Mouse (Mus musculus) thymus, adult 18-20 months (tissue): ENCODE results near the gene Isg15.

Experiments used
- DNase-seq, 2 experiments: peaks; one replicate each; pipeline ENCODE4 v3.0.0; 2022; ENCODE audit warnings: mixed read lengths in 2 of 2

Gene Isg15

DNA sequence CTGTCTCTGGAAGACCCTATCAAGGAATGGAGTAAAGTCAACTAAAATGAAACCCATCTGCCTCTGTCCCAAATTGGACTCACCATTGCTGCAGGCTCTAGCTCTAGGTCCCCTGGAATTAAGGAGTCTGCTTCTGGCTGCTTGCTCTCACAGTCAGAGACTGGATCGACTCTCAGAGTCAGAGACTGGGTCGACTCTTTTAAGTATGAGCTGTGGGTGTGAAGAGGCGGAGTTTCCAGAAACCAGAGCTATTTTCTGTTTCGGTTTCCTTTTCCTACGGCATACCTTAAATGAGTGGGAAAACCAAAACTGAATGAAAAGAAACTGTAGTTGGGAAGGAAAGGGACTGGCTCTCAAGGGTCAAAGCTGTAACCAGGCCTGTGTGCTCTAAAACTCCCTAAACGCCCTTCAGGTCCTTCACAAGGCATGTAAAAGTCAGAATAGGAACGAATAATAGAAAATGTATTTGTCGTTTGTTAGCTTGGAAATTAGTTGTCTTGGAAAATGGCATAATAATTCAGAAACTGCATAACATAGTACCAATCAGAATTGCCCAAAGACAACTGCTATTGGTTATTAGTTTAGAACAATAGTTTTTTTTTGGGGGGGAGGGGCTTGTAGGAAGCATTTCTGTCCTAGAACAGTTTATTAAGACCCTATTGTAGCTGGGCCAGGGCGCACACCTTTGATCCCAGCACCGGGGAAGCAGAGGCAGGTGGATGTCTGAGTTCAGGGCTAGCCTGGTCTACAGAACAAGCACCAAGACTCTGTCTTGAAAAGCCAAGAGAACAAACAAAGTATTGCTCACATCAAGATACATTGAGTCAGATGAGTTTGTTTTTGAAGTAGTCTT, at the start of gene Isg15:
Isg15 (minus strand) TSS at position 196 of the 853 bp plus-strand sequence.
- DNase-seq = no peak

DNA sequence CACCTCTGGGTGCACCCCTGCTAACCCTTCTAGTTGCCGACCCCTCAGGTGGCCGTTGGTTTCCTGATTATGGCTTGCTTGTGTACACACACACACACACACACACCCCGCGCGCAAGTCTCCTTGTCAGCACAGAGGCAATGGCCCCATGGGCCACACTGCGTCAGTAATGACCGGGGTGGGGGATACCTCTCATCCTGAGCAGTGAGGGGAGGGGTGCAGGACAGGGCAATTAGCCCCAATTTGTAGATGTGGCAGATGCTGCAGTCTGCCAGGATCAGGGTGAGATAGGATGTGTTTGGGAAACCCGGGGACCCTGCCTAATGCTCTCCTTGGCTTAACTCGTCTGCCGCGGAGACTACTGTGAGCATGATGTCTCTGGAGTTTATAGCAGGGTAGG, 48.9 kb upstream of the Isg15 start:
- DNase-seq = no peak

DNA sequence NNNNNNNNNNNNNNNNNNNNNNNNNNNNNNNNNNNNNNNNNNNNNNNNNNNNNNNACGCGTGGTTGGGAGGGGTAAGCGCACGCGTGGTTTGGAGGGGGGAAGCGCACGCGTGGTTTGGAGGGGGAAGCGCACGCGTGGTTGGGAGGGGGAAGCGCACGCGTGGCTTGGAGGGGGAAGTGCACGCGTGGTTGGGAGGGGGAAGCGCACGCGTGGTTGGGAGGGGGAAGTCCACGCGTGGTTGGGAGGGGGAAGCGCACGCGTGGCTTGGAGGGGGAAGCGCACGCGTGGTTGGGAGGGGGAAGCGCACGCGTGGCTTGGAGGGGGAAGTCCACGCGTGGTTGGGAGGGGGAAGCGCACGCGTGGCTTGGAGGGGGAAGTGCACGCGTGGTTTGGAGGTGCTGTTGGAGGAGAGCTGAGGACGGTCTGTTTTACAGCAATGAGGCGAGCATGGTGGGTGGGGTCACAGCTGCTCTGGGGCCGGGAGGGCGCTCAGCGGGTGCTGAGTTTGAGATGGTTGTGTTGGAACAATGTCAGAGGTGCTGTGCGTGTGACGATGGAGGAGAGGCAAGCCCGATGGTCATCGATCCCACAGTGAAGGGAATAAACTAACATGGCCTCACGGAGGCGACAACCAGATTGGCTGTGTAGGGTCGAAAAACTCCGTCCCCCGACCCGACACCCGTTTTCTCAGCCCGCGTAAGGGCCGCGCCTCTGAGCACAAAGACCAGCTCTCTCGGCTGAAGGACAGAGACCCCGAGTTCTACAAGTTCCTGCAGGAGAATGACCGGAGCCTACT, 36.2 kb upstream of the Isg15 start:
- no peak for DNase-seq

DNA sequence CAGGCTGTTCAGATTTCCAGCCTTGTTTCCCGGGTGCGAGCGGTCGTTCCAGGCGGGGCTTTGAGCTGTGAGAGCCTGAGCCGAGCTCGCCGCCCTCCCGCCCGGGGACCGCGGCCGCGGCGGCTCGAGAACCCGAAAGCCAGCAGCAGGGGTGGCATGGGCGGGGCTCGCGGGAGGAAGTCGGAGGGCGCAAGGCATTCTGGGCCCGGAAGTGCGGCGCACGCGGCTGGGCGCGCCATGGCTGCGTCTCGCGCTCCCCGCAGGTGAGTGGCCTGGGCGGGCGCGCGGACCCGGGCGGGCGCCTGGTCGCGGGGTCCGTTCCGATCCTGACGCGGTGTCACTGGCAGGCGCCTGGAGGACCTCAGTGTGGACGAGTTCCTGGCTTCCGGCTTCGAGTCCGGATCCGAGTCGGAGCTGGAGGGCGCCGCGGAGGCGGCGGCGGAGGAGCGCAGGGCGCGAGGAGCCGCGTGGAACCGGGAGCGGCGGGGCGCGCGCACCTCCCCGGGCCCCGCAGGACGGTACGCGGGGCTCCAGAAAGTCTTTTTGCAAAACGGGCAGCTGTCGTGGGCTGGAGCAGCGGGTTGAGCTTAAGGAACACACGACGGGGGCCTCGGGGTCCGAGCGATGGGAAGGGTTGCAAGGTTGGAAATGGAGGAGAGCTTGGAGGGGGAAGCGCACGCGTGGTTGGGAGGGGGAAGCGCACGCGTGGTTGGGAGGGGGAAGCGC, 35.4 kb upstream of the Isg15 start, which contains the start of gene Noc2l:
Noc2l (plus strand) TSS at position 203 of the 726 bp plus-strand sequence.
- DNase-seq = peak; percentile 77 to 81

DNA sequence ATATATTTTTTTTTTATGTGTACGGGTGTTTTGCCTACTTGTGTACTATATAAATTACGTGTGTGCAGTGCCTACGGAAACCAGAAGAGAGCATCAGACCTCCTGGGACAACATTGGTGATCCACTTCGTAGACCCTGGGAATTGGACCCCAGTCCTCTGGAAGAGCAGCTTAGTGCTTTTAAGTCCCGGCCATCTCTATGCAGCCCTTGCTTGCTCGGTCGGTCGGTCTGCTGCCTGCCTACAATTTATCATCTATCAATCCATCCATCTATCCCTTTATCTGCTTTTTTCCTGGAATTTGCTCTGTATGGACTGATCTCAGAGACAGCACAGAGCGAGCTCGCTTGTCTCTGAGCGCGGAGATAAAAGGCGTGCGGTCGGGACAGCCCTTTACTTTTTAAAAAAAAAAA, 34.7 kb upstream of the Isg15 start:
- no peak for DNase-seq

DNA sequence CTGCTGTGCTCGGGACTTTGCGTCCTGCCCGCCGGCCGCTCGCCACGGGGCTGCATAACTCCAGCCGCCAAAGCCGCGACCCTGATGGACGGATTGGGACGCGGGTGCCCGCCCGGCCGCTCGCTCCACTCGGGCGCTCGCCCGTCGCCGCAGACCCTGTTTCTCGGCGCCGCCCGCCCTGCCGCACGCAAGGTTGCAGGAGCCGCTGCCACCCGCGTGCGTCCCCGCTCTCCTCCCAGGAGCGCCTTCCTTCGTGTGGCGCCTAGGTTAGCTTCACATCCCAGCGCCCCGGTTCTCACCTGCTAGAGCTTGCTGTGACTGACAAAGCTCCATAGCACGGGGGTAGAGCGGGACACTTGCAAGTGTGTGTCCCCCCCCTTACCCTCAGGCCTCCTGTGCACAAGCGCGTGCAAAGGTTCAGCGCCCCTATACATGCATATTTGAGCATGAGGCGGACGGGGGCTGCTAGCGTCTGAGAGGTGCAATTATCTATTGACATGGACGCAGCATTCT, 34.1 kb upstream of the Isg15 start, which contains the start of gene Plekhn1:
Plekhn1 (minus strand) TSS at position 157 of the 513 bp plus-strand sequence.
- peak; percentile 54 to 60 for DNase-seq

DNA sequence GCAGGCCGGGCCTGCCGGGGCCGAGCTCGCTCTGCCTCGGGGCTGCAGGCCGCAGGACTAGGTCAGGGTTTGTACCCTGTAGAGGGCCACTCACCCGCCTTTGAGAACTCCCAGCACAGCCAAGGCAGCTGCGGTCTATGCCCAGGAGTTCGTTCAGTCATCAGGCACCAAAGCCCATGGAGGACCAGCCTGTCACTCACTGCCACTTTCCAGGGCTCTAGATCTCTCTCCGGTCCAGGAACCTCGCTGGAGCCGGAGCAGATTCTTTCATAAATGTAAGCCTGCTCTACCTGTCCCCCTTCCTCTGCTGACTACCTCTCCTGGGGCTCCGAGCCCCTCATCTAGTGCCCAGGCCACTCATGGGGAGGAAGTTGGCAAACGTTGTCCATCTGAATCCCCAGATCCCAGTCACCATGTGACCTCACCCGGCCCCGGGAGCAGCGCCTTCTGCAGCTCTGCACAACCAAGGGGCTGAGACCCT, 33.4 kb upstream of the Isg15 start:
- peak in 1 of 2 experiments; percentile 20 for DNase-seq

DNA sequence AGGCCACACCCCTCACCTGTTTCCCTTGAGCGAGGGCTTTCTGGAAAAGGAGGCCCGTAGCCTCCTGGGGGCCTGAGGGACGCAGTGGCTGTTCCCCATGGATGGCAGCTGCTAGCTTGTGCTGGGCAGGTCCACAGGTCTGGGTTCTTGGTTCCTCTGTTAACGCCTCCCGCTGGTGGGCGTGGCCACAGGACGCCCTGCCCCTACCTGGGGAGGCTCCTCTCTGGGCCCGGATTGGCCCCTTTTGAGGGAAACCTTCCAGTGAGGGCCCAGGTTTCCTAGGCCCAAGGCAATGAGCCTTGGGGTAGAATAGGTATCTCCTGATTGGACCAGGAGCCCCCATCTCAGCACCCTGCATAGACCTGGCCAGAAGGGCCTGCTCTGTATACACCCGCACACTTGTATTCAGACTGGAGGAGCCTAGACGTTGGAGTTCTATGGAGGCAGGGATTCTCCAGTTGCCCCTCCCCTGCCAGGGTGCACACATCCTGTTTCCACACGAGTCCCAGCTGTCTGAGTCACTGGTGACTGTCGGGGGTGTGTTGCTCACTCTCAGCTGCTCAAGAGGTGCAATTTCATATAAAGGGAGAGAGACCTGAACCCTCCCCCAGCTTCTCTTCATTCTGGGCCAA, 27.9 kb upstream of the Isg15 start:
- no peak for DNase-seq

DNA sequence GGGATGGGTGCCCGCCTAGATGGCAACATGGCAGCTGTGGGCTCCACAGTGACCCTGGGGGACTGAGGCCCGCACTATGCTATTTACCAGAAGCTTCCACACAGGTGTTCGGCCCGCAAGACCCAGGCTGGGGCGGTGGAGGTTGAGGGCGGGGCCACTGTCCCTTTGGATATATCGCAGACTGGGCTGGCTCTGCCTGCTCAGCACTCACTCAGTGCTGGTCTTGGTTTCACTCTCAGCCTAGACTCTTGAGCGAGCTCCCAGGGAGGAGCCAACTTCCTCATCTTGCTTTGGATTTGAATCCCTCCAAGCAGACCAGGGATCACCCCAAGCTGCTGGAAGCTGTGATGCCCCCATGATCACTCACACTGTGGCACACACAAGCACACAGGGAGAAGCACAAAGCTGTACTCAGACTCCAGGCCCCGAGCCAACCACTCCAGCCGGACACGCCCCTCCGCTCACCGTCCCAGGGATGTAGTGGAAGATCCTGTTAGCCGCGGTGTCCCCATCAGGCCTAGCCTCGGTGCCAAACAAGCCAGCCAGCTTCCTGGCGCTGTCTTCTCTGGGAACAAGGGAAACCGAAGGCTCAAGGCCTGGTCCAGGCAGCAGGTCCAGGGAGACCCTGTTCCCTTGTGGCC, 27.3 kb upstream of the Isg15 start:
- DNase-seq = no peak

DNA sequence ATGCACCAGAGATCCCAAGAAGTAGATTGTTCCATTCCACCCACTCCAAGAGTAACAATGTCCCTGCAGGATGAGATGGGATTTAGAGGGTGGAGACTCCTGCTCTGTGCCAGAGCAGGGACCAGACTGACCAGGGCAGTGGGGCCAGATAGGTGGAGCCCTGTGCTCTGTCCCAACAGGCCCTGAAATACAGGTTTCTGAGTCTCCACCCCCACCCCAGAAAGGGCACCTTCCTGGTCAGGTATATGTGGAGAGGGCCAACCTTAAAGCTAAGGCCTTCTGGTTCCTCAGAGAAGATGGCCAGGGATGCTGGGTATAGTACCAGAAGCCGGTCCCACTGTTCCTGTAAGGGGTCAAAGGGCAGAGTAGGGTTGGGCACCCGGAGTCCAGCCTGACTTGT, 23.7 kb upstream of the Isg15 start:
- no peak for DNase-seq

DNA sequence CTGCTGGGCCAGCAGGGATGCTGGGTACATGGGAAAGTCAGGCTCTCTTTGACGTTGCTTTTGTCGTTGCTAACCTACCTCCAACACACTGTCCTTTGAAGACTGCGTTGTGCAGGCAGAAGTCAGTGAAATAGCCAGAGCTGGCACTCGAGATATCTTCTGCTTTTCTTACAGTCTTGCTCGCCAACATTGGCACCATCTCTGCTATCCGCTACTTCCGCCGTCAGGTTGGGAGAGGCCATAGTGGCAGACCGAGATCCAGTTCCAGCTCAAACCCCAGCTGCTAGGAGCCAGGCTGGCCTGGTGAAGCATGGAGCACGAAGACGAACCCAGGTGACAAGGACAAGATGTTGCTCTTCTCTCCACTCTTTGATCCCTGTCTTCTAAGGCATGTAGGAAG, 19.3 kb upstream of the Isg15 start:
- DNase-seq = no peak

DNA sequence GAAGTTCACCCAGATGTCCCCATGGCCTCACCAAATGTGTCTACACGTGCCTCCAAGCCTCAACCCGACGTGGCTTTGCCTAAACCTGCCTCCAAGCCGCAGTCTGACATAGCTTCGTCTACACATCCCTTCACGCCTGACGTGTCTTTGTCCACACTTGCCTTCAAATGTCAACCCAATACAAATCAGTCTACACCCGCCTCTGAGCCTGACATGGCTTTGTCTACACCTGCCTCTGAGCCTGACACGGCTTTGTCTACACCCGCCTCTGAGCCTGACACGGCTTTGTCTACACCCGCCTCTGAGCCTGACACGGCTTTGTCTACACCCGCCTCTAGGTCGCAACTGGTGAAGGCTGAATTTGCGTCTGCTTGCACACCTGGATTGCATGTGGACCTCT, 17.2 kb upstream of the Isg15 start:
- no peak for DNase-seq

DNA sequence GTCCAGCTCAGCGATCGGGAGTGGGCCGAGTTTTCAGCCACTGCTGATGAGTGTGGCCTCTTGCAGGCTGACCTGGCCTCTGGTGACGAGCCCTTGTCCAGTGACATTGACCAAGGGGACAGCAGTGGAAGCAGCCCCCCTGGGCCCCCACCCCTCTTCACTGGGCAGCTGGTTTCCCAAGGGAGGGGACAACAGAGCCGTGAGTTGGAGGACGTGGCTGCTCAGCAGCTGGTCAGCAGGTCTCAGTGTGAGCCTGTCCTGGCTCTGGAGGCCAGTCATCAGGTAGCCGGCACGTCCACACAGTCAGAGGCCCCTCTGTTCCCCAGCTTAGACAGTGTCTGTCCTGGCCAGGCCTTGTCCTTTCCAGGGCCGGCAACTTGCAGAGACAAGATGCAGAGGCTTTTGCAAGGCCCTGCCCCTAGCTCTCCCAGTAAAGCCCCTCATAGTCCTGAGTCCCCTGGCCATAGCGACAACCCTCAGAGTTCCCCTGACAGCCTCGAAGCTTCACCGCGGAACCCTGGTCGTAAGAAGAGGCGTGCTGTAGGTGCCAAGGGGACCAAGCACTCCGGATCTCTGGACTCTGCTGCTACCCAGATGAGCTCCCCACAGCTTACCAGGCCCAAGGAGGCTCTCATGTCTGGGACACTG, 16.5 kb upstream of the Isg15 start:
- DNase-seq = no peak

DNA sequence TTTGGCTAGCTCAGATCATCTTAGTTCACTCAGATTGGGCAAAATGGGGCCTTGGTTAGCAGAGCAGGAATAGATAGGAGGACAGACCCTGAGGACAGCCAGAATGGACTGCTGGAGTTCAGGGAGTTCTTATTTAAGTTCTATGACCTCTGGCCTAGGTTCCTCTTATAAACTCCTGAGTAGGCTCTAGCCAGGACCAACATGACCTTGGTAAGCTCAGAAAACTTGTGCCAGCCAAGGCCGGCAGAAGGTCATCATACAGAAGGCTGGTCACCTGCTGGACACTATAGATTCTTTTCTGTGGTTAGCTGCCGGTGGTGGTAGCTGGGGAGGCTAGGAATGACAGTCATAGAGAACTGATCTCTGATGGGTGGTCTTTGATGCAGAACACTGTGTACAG, 15.6 kb upstream of the Isg15 start:
- DNase-seq = no peak

DNA sequence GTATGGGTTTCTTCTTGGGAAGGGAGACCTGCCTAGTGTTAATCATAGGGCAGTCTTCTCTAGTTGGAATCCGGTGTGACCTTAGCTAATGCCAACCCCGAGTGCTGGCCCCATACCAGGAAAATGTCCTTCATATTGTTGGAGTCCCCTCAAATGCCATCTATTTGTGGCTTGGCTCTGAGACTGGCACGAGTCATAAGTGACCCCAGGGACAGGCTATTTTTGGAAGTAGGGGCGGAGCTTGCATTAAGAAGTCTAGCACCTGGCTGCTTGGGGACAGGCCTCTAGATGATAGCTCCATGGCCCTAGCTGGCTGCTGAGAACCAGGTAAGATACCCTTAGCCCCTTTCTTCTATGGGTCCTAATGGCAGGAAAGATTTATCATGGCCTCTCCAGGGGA, 15.0 kb upstream of the Isg15 start, which contains the start of gene Perm1:
Perm1 (plus strand) TSS at position 220 of the 400 bp plus-strand sequence.
- no peak for DNase-seq

DNA sequence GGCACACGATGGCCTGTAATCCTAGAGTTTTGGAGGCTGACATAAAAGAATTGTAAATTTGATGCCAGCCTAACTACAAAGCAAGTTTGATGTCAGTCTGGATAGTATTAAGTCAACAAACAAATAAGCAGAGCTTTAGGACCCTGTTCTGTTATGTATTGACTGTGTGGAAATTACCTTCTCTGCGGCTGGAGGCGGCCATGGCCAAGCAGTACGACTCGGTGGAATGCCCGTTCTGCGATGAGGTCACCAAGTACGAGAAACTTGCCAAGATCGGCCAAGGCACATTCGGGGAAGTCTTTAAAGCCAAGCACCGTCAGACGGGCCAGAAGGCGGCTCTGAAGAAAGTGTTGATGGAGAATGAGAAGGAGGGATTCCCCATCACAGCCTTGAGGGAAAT, 12.5 kb upstream of the Isg15 start:
- no peak for DNase-seq

DNA sequence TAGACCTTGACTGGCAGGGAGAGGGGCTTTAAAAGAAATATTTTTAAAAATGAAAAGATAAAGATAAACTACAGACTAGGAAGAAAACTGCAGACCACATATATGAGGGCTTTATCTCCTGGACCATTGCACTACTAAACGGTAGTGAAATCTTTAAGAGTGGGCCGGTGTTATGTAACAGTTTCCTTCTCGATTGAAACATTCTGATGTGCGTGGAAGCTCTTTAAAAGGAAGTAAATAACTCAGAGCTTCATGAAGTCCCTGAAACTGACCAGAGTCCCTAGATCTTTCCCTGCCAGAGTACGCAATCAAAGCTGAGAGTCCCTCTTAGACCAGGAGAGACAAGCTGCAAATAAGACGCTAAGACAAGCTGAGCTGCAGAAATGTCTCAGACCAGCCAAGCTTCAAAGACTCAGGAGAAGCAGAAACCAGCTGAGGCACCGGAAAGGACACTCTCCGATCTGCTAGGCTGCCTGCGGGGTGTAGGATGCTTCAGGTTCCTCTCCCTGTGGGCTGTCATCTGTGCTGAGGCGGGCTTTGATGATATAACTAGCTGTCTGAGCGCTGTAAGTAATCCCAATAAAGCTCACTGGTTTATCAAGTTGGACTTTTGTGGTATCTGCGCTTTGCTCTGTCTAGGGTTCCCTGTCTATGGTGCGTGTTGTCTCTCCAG, 9.5 kb upstream of the Isg15 start:
- DNase-seq = no peak

DNA sequence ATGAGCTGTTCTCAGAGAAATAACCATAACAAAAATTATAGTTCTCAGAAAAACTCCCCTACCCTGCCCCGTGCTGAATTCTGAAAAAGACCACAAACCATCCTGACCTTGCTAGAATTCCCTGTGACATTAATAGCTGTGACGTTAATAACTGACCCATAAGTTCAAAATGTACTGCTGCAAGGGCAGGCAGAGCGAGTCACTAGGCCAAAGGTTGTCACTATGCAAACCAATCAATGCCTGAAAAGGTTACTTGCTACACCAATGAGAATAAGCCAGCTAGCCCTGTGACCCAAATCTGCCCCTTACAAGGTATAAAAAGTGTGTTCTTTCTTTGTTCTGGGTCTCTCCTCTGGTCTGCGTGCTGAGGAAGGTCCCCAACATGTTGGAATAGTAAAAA, 8.3 kb upstream of the Isg15 start:
- DNase-seq = no peak

DNA sequence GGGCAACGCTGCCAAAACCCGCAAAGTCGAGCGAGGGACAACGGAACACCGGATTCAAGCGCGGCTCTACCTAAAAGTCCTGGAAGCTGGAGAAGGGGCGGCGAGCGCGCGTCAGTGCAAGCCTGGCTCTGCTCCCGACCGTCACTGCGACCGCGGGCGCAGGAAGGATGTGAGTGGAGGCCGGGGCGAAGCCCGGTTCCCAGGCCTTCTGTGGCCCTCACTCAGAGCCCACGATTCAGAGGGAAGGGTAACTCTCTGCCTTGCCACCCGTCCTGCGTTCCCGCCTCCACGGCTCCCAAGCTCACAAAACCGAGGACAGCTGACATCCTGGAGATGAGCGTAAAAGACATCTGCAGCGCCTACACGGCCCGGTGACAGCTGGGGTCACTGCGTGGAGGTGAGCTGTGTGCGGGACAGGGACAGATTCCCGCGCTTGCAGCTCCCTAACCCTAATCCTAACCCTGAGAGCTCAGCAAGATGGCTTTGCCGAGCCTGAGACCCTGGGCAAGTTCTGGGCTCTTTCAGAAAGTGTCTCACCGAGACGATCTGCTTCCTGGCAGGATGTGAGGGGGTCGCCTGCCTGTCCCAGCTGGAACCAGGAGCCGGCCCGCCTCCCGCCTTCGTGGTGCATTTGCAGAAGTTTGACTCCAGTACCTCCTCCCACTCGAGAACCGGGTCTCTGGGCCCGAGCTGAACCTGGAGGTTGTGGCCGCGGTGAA, 3.0 kb upstream of the Isg15 start:
- DNase-seq = no peak

DNA sequence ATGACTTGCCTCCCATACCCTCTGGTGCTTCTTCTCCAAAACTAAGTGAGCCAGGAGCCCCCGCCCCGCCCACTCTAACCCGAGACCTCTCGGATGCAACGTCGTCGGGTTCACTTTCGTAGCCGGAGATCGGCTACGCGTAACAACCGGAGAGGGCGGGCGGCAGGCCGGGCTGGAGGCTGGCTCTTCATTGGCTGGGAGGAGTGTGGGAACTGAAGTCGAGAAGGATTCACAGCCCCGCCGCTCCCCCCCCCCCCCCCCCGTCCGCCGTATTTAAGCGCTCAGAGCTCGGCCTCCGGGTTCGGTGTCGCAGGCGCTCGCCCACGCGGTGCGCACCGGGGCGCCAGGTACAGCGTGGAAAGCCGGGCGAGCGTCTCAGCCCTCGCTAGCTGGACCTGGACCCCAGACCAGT, 2.4 kb upstream of the Isg15 start, which contains the start of gene AW011738:
AW011738 (plus strand) TSS at position 304 of the 412 bp plus-strand sequence.
- DNase-seq = peak; percentile 59 to 68
